Mouse (Mus musculus) stomach, postnatal 0 days (tissue): ENCODE results near the gene Gal. TPM values are rescaled to one million over a fixed set of nuclear protein-coding genes. Genes with fewer than 3 reads are reported as not detected.
A peak's percentile ranks its signal among the peaks of the same experiment; 100 is the strongest.

ENCODE experiments used
- ATAC-seq: fragments of 200-750 bp; cut with Nextera tagmentation; 2 replicates; pipeline ENCODE4 v1.8.0; 2017; ENCODE audit not compliant: low FRiP score, low TSS enrichment
- DNase-seq: peaks from one replicate; pipeline ENCODE4 v3.0.0-alpha.2; 2016; ENCODE audit warnings: low spot score
- H3K27ac ChIP-seq: fragments of 300-500 bp; sonication (generic); replicated peaks from 2 replicates; pipeline ENCODE4 v1.5.1; 2014; ENCODE audit warnings: mild to moderate bottlenecking, control low read depth
- H3K27me3 ChIP-seq: fragments of 300-500 bp; sonication (generic); 2 replicates; pipeline ENCODE4 v1.6.1; 2014; ENCODE audit warnings: low read length; ENCODE audit not compliant: control insufficient read depth, insufficient read depth
- H3K36me3 ChIP-seq: fragments of 300-500 bp; sonication (generic); 2 replicates; pipeline ENCODE4 v1.6.1; 2014; ENCODE audit warnings: low read length, mixed read lengths; ENCODE audit not compliant: control insufficient read depth, insufficient read depth
- H3K4me1 ChIP-seq: fragments of 300-500 bp; sonication (generic); replicated peaks from 2 replicates; pipeline ENCODE4 v1.6.1; 2014; ENCODE audit warnings: antibody characterized with exemption; ENCODE audit not compliant: control insufficient read depth, insufficient read depth
- H3K4me2 ChIP-seq: fragments of 300-500 bp; sonication (generic); replicated peaks from 2 replicates; pipeline ENCODE4 v1.6.1; 2014; ENCODE audit warnings: low read depth, mild to moderate bottlenecking, control low read depth, moderate library complexity
- H3K4me3 ChIP-seq: fragments of 300-500 bp; sonication (generic); 2 replicates; pipeline ENCODE4 v1.5.1; 2014; ENCODE audit warnings: low read depth, low read length, control low read depth
- H3K9ac ChIP-seq: fragments of 300-500 bp; sonication (generic); 2 replicates; pipeline ENCODE4 v1.6.1; 2014; ENCODE audit warnings: mild to moderate bottlenecking, low read length, control low read depth, mixed read lengths
- H3K9me3 ChIP-seq: fragments of 300-500 bp; sonication (generic); 2 replicates; pipeline ENCODE4 v1.6.1; 2016; ENCODE audit warnings: low read length; ENCODE audit not compliant: control insufficient read depth
- CTCF ChIP-seq: IDR thresholded peaks from 2 replicates; pipeline ENCODE4 v1.5.1; 2016; ENCODE audit warnings: antibody characterized with exemption, low read depth, mild to moderate bottlenecking, moderate library complexity
- EP300 ChIP-seq: optimal IDR thresholded peaks from 2 replicates; pipeline ENCODE3; 2016; ENCODE audit warnings: antibody characterized with exemption
- WGBS: fragments of 180-500 bp; shearing (Covaris S2); extraction: QIAGEN DNeasy Blood & Tissue Kit; methylation state at CpG from one replicate; pipeline ENCODE4 v1.1.7; 2014; 5-methylcytosine and 5-hydroxymethylcytosine counted together
- polyA plus RNA-seq: library from polyadenylated mRNA; unstranded; fragments of >200 nt; fragmentation: Nextera tagmentation; extraction: Ambion mirVana; gene quantifications from 2 replicates; pipeline ENCODE4 v1.2.1, GENCODE M21; 2015

Gene Gal
- polyA plus RNA-seq, 1 experiment from 2014 or later, result 11.8 TPM

DNA sequence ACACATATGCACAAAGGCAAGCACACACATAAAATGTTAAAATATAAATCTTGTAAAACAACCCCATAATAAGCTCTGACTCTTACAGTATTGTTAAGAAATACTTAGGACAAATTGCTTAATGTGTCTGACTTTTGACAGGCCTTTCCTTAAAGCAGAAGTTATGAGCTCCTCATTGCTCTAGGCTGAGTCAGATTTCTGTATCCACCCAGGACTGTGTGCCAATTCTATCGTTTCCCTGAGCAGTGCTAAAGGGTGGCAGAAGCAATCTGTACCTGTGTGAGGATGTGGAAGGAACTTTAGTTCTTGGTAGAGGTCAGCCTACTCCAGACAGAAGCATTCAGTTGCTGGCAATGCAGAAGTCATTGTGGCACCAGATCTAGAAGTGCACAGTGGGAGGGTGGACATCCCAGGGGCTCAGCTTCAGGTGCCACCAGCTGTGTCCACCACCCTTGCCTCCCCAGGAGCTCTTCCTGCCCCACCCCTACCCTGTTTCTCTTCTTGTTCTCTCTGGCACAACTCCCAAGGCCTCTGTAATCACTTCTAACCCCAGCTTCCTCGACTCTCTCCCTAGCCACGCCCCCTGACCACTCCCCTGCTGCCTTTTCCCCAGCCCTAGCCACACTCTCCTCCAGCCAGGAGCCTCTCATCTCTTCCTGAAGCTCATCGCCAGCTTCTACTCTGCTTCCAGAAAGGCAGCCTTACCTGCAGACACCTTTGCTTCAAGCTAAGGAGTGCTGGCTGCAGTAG is 37.2 kb downstream of the Gal start:
- DNase-seq (peak; percentile 70), ATAC-seq (peak; percentile 67)
- H3K27ac ChIP-seq, result peak overlapping the region; percentile 35; the same call in 1 of the 2 replicates
- no peaks in the 10 kb centered on the region for H3K4me1 ChIP-seq
- WGBS, result 19% methylated on average over 4 of the region's 4 CpGs
- H3K9ac ChIP-seq, result no peak overlapping the region
- H3K9me3 ChIP-seq, result no peaks in the 10 kb centered on the region
- H3K4me3 ChIP-seq, result no peak overlapping the region
- H3K4me2 ChIP-seq, result no peak overlapping the region
- peaks cover 23% of the 10 kb centered on the region for H3K36me3 ChIP-seq
- TF ChIP-seq CTCF, result no peak
- no peak for TF ChIP-seq EP300
- H3K27me3 ChIP-seq, result no peaks in the 10 kb centered on the region

DNA sequence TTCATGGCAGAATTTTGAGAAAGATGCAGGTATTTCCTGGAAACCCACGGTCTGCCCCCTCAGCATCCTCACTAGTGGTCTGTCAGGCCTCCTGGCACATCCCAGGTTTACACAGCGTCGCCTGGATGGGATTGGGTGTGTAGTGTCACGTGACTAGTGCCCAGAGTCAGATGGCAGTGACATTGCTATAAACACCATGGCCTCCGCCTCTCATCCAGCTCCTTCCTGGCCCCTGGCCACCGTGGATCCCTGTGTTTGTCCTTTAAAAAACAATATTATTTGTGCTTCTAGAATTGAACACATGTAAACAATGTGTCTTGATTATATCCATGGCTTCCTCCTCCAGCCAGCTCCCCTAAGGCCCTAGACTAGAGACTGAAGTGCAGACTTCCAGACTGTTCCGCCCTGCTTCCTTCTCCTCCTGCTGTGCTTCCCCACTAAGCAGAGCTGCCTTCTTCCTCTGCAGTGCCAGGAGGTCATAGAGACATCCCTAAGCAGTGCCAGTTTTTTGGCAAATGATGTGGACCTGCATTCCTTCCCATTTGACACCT is 38.3 kb downstream of the Gal start:
- no peak overlapping the region for H3K4me3 ChIP-seq
- WGBS, result 68% methylated on average over 7 of the region's 7 CpGs
- H3K9me3 ChIP-seq, result no peaks in the 10 kb centered on the region
- H3K27ac ChIP-seq, result no peak overlapping the region
- H3K36me3 ChIP-seq, result peaks cover 19% of the 10 kb centered on the region
- no peak for TF ChIP-seq CTCF
- no peak for TF ChIP-seq EP300
- H3K9ac ChIP-seq, result no peak overlapping the region
- H3K4me1 ChIP-seq, result no peaks in the 10 kb centered on the region
- no peak overlapping the region for H3K4me2 ChIP-seq
- DNase-seq (no peak), ATAC-seq (no peak)
- no peaks in the 10 kb centered on the region for H3K27me3 ChIP-seq

- 49% methylated on average over 2 of the region's 2 CpGs for WGBS
- Histone ChIP-seq H3K36me3 (peaks cover 21% of the 10 kb centered on the region), H3K27ac (no peak overlapping the region)
These were observed 40.3 kb downstream of the Gal start for GRCm38 (mm10) chr19:3374028-3374427.

GRCm38 (mm10) chr19:3373380-3373779 is 41.0 kb downstream of the Gal start:
- TF ChIP-seq CTCF (no peak), EP300 (no peak)
- Histone ChIP-seq H3K4me1 (no peaks in the 10 kb centered on the region), H3K4me2 (no peak overlapping the region), H3K36me3 (peaks cover 25% of the 10 kb centered on the region), H3K9ac (no peak overlapping the region), H3K9me3 (no peaks in the 10 kb centered on the region), H3K27ac (no peak overlapping the region), H3K4me3 (no peak overlapping the region), H3K27me3 (no peaks in the 10 kb centered on the region)
- ATAC-seq (no peak), DNase-seq (no peak)
- 63% methylated on average over 12 of the region's 12 CpGs for WGBS

More at GRCm38 (mm10) chr19:3374028-3374427, 40.3 kb downstream of the Gal start:
- no peak overlapping the region for H3K4me3 ChIP-seq
- no peaks in the 10 kb centered on the region for H3K27me3 ChIP-seq
- H3K9me3 ChIP-seq, result no peaks in the 10 kb centered on the region
- no peaks in the 10 kb centered on the region for H3K4me1 ChIP-seq
- no peak overlapping the region for H3K9ac ChIP-seq
- ATAC-seq, result no peak
- peak; percentile 30 for DNase-seq
- TF ChIP-seq CTCF (peak; percentile 56), EP300 (no peak)
- no peak overlapping the region for H3K4me2 ChIP-seq

DNA sequence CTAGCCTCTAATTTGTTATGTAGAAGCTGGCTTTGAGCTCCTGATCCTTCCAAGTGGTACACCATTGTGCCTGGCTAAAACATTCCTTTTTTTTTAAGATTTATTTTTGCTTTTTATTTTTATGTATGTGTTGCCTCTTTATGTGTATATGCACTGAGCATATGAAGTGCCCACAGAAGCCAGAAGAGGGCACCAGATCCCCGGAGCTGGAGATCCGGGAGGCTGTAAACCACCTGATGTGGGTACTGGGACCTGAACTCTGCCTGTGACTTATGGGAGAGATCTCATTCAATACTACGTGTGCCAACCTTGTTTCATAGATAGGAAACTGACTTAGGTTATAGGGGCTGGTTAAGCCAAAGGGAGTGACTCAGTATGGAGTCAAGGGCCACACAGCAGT is 46.1 kb downstream of the Gal start:
- WGBS, result 92% methylated on average over 3 of the region's 3 CpGs
- peaks cover 35% of the 10 kb centered on the region for H3K36me3 ChIP-seq
- DNase-seq (no peak), ATAC-seq (no peak)
- no peak overlapping the region for H3K4me3 ChIP-seq
- no peak for TF ChIP-seq EP300
- TF ChIP-seq CTCF, result peak; percentile 22; the same call in 1 of the 2 replicates
- H3K4me1 ChIP-seq, result no peaks in the 10 kb centered on the region
- no peak overlapping the region for H3K9ac ChIP-seq
- H3K27me3 ChIP-seq, result no peaks in the 10 kb centered on the region
- H3K9me3 ChIP-seq, result no peaks in the 10 kb centered on the region
- H3K27ac ChIP-seq, result no peak overlapping the region
- H3K4me2 ChIP-seq, result no peak overlapping the region

GRCm38 (mm10) chr19:3365089-3365488 is 49.3 kb downstream of the Gal start:
- 96% methylated on average over 3 of the region's 3 CpGs for WGBS
- Histone ChIP-seq H3K4me1 (no peaks in the 10 kb centered on the region), H3K4me2 (no peak overlapping the region), H3K27ac (no peak overlapping the region), H3K9me3 (no peaks in the 10 kb centered on the region), H3K9ac (no peak overlapping the region), H3K4me3 (no peak overlapping the region), H3K27me3 (no peaks in the 10 kb centered on the region), H3K36me3 (peaks cover 46% of the 10 kb centered on the region)
- TF ChIP-seq CTCF, result peak; percentile 48
- no peak for TF ChIP-seq EP300
- no peak for ATAC-seq
- DNase-seq, result no peak
